Mouse (Mus musculus) large intestine, adult 2 months (tissue): ENCODE results near the gene Naa35. TPM values are rescaled to one million over a fixed set of nuclear protein-coding genes. Genes with fewer than 3 reads are reported as not detected.

Experiments
- DNase-seq: peaks from one replicate; pipeline ENCODE4 v3.0.0-alpha.2; 2012; ENCODE audit warnings: low read depth, low spot score
- WGBS: fragments of 180-500 bp; shearing (Covaris S2); methylation state at CpG from one replicate; pipeline ENCODE4 v1.1.7; 2018; 5-methylcytosine and 5-hydroxymethylcytosine counted together
- polyA plus RNA-seq: library from polyadenylated mRNA; depleted of rRNA; stranded (reverse); fragments of >200 nt; gene quantifications from 2 replicates; pipeline ENCODE4 v1.2.3, GENCODE M21; 2012

The Naa35 gene
- polyA plus RNA-seq, 1 experiment: 43.7 TPM

GRCm38 (mm10) chr13:59661966-59662365 is 76.9 kb downstream of the Naa35 start:
- no peak for DNase-seq
- 65% methylated on average over 12 of the region's 12 CpGs for WGBS

GRCm38 (mm10) chr13:59663939-59664712 is 79.1 kb downstream of the Naa35 start:
- no peak for DNase-seq
- 80% methylated on average over 19 of the region's 19 CpGs for WGBS

DNA sequence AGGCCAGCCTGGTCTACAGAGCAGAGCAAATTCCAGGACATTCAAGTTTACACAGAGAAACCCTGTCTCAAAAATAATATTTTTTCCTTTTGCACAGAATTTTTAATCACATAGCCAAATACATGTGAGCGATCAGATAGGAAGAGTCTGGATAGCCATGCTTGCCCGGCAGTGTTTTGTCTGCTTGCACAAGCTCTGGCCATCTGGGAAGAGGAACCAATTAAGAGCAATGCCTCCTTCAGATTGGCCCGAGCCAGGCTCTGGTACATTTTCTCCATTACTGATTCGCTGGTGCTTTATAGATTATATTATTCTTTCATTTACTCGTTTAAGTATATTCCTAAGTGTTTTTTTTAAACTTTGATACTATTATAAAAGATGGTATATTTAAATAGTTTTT is 82.7 kb downstream of the Naa35 start:
- no peak for DNase-seq
- 43% methylated on average over 5 of the region's 5 CpGs for WGBS

DNA sequence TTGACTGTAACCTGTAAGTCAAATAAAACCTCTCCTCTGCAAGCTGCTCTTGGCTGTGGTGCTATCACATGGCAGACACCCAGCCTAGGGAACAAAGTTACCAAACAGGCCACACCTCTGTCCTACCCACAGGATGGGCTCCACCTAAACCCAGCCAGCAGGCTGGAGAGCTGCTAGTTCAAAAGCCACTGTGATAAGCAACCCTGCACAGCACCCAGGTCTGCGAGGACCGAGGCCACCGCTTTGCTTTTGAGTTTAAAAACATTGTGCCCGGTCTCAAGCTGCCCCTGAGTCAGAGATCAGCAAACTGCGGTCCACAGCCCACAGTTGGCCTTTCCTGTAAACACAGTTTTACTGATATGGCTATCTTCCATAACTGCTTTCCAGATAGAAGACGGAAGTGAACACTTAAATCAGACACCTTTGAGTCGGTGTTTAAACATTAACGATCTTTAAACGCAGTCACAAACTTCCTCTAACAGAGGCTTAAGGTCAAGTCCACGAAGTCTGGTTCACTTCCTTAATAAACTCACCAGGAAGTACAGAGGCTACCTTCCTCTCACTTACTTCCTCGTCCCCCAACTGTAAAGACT is 83.5 kb downstream of the Naa35 start:
- peak; percentile 92 for DNase-seq
- 9% methylated on average over 11 of the region's 11 CpGs for WGBS

GRCm38 (mm10) chr13:59669946-59670345 is 84.9 kb downstream of the Naa35 start:
- WGBS: 61% methylated on average over 10 of the region's 10 CpGs
- DNase-seq: no peak

- DNase-seq: no peak
- 50% methylated on average over 2 of the region's 2 CpGs for WGBS
These were observed 86.5 kb downstream of the Naa35 start for GRCm38 (mm10) chr13:59671521-59671920.

DNA sequence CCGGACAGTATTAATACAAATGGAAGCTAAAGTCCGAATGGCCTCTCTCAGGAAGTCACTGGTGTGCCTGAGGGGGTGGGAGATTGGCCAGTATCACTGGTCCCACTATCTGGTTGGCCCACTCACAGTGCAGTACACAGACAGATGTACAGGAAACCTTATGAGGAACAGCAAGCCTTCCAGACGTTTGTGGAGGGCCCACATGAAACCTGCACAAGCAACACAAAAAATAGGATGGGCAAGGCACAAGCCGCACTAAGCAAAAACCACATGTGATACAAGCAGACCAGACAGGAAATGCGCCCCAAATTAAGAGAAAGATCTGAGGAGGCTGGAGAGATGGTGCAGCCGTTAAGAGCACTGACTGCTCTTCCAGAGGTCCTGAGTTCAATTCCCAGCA is 87.2 kb downstream of the Naa35 start:
- WGBS: 33% methylated on average over 6 of the region's 6 CpGs
- no peak for DNase-seq

- 43% methylated on average over 7 of the region's 7 CpGs for WGBS
- no peak for DNase-seq
These were observed 88.5 kb downstream of the Naa35 start for GRCm38 (mm10) chr13:59673597-59673996.

DNA sequence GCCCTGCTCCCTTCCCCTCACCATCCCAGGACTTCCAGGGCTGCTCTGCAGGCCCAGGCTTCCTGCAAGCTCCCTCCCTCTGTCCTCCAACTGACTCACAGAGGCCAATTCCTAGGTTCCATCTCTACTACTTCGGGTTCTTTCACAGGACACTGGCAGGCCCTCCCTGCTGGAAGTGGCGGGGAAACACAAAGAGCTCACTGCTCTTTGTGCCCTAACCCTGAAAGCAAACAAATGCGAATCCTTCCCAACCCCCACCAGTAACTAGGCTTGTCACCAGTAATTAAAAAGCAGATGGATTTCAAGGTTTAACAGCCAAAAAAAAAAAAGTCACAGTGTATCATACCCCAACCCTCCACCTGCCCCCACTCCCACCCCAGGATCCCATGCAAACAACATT is 89.2 kb downstream of the Naa35 start:
- 18% methylated on average over 3 of the region's 3 CpGs for WGBS
- DNase-seq: no peak

GRCm38 (mm10) chr13:59674761-59675150 is 89.7 kb downstream of the Naa35 start:
- WGBS: 4% methylated on average over 13 of the region's 13 CpGs
- DNase-seq: no peak

GRCm38 (mm10) chr13:59675151-59676011 is 90.3 kb downstream of the Naa35 start, which contains the start of gene Golm1:
TSS of gene Golm1 (minus strand) at chr13:59675811.
- WGBS: under 1% methylated on average over 59 of the region's 61 CpGs
- DNase-seq: no peak

DNA sequence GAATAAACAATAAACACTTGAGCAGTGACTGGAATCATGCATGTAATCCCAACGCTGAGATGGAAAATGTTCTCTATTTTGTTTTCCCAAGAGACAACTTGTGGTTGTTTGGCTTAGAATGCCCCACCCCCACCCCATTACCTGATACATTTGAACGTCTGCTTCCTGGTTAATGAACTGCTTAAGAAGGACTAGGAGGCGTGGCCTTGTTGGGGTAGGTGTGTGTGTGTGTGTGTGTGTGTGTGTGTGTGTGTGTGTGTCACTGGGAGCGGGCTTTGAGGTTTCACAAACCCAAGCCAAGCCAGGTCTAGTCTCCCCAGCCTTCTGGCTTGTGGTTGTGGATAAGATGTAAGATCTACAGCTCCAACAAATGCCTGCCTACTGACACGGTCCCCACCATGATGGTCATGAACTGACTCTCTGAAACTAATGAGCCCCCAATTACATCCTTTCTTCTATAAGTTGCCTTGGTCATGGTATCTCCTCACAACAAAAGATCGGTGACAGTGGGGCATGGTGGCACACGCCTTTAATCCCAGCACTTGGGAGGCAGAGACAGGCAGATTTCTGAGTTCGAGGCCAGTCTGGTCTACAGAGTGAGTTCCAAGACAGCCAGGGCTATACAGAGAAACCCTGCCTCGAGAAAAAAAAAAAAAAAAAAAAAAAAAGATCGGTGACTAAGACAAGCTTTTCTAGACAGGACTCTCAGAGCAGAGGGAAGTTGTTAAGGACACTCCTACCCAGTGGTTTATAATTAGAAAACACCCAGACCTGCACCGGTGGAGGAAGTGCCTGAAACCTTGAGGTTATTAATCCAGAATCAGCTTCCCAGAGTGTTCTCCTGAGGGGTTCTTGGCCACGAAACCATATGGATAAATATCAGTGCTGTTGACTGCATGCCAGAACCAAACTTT is 91.5 kb downstream of the Naa35 start:
- 52% methylated on average over 12 of the region's 12 CpGs for WGBS
- no peak for DNase-seq

DNA sequence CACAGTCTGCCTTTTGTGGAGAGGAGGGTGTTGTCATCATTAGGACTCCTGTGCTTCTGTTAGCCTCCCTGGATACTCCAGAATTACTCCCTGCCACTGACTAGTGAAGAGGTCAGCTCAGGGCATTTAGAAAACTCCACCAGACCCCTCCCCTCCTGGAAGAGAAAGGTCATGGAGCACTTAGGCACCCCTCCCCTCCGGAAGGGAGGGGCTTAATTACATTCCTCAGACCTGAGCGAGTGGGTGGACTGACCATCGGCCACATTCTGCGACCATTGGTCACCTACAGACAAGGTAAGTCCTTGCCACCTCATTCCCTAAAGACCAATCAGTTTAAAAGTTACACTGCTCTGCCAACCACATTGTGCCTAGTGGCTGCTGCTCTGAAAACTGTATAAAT is 94.2 kb downstream of the Naa35 start:
- WGBS: 30% methylated on average over 4 of the region's 4 CpGs
- DNase-seq: no peak

GRCm38 (mm10) chr13:59679908-59680307 is 94.8 kb downstream of the Naa35 start:
- WGBS: 67% methylated on average over 4 of the region's 4 CpGs
- DNase-seq: no peak

DNA sequence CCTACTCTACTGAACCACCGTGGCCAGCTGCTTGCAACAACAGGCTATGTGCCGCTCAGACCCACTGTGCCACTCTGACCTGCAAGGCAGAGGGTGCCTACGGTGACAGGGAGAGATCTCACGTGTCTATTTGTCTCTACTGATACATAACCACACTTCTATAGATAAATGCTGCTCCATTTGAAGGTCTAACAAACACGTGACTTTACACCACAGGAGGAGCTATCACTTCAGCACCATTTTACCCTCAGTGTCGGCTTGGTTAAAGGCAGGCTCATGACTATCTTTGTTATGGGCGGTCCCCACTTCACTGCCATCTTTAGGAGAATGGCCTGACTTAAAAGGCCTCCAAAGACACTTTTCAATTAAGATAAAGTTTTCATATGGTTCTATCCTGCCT is 97.6 kb downstream of the Naa35 start:
- WGBS: 43% methylated on average over 7 of the region's 7 CpGs
- DNase-seq: no peak

GRCm38 (mm10) chr13:59685236-59685635 is 100.2 kb downstream of the Naa35 start:
- 79% methylated on average over 3 of the region's 3 CpGs for WGBS
- no peak for DNase-seq
